Mouse (Mus musculus): Measurements from ENCODE around the gene Olfr1496.
"Not testable (repeated sequence)": the region's sequence is repeated elsewhere in the genome, so short reads cannot be mapped to it uniquely, and the experiment has no call there.

Gene Olfr1496

GRCm38 (mm10) chr19:13777578-13777977 is at the start of gene Olfr1496:
Olfr1496 (plus strand) TSS chr19:13777878.
- DNase-seq (ENCODE audit: low spot score in 2 of 2): no peak

- no peak for DNase-seq (ENCODE audit: low spot score in 2 of 2)
Measured at GRCm38 (mm10) chr19:13739428-13739827, 38.2 kb upstream of the Olfr1496 start, which contains the start of gene Olfr1494. Olfr1494 (plus strand) TSS chr19:13739728.

- DNase-seq (ENCODE audit: low spot score in 2 of 2): no peak
Measured at GRCm38 (mm10) chr19:13749366-13749765, 28.3 kb upstream of the Olfr1496 start.

- no peak for DNase-seq (ENCODE audit: low spot score in 2 of 2)
Measured at GRCm38 (mm10) chr19:13764306-13764705, 13.4 kb upstream of the Olfr1496 start, which contains the start of gene Olfr1495. Olfr1495 (plus strand) TSS chr19:13764606.

GRCm38 (mm10) chr19:13768565-13769276 is 9.0 kb upstream of the Olfr1496 start:
- no peak for DNase-seq (ENCODE audit: low spot score in 2 of 2)

GRCm38 (mm10) chr19:13798102-13798501 is 20.4 kb downstream of the Olfr1496 start, which contains the start of gene Olfr1497:
Olfr1497 (minus strand) TSS chr19:13798202.
- DNase-seq (ENCODE audit: low spot score in 2 of 2): no peak

GRCm38 (mm10) chr19:13805486-13805885 is 27.8 kb downstream of the Olfr1496 start:
- DNase-seq (ENCODE audit: low spot score in 2 of 2): not testable (repeated sequence)

GRCm38 (mm10) chr19:13812823-13813222 is 35.1 kb downstream of the Olfr1496 start:
- DNase-seq (ENCODE audit: low spot score in 2 of 2): no peak

- DNase-seq (ENCODE audit: low spot score in 2 of 2): peak in 1 of 2 experiments; percentile 20
Measured at GRCm38 (mm10) chr19:13818827-13819226, 41.1 kb downstream of the Olfr1496 start.

GRCm38 (mm10) chr19:13819347-13819746 is 41.7 kb downstream of the Olfr1496 start, which contains the start of gene Olfr1499:
Olfr1499 (minus strand) TSS chr19:13819447.
- no peak for DNase-seq (ENCODE audit: low spot score in 2 of 2)

- no peak for DNase-seq (ENCODE audit: low spot score in 2 of 2)
Measured at GRCm38 (mm10) chr19:13820847-13821246, 43.2 kb downstream of the Olfr1496 start.

GRCm38 (mm10) chr19:13828447-13828846 is 50.8 kb downstream of the Olfr1496 start:
- no peak for DNase-seq (ENCODE audit: low spot score in 2 of 2)

GRCm38 (mm10) chr19:13830388-13830787 is 52.7 kb downstream of the Olfr1496 start, which contains the start of gene Olfr1500:
Olfr1500 (minus strand) TSS chr19:13830488.
- no peak for DNase-seq (ENCODE audit: low spot score in 2 of 2)

All from right cerebral cortex, postnatal 10 days (tissue).